Mouse (Mus musculus) c-Kit-positive CD71-negative TER-119-negative erythroid progenitor cells, embryonic 14.5 days (primary cell): ENCODE data around the gene Fbxo27.
"Not testable (repeated sequence)": the region's sequence is repeated elsewhere in the genome, so short reads cannot be mapped to it uniquely, and the experiment has no call there.

Experiments used
- DNase-seq: peaks from one replicate; pipeline ENCODE4 v3.0.0-alpha.2; 2013; ENCODE audit warnings: low read depth

Gene Fbxo27

GRCm38 (mm10) chr7:28692545-28693320 is at the start of gene Fbxo27:
Fbxo27 (plus strand) TSS chr7:28692849.
- DNase-seq: no peak

DNA sequence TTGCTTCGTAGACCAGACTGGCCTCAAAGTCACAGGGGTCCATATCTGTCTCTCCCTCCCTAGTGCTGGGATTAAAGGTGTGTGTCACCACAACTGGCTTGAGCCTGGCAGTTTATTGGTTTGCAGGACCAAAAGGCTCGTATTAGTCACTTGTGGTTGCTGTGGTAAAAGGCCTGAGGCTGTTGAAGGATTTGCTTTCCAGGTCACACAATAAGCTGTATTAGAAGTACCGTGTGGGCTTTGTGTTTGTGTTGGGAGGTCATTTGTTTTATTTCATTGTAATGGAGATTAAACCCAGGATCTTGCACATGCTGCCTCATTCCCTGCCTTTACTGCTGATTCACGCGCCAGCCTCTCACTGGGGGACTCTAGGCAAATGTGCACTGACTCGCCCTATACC is 47.3 kb upstream of the Fbxo27 start:
- no peak for DNase-seq

DNA sequence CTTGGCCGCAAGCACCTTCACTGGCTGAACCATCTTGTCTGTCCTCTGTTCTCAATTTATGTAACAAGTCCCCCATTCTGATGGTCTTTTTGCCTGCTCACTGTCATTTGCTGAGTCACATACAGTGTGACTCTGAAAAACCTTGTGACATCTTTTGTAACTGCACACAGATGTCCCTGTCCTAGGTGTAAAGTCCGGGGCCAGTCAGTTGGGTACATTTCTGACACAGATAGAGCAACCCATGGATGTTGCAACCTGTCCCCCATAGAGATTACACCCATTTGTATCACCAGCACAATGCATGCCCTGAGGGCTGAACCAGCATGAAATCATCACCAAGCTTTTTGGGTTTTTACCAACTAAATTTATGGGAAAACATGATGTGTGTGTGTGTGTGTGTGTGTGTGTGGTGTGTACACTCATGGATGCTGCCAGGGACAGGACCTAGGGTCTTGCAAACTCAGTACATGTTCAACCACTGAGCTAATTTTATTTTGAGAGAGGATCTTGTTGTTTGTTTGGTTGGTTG is 46.6 kb upstream of the Fbxo27 start:
- DNase-seq: no peak

GRCm38 (mm10) chr7:28647016-28647415 is 45.6 kb upstream of the Fbxo27 start:
- no peak for DNase-seq

DNA sequence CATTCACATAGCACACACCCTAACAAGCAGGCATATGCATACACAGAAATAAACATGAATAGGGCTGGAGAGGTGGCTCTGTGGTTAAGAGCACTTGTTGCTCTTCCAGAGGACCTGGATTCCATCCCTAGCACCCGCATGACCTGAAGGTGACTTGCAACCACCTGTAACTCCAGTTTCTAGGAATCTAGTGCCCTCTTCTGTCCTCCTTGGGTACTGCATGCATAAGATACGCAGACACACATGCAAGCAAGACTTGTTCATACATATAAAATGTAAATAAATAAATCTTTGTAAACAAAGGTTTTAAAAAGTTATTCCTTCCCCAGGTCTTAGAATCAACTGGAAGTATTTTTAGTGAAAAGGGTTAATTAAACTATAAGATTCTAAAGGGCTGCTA is 41.5 kb upstream of the Fbxo27 start:
- no peak for DNase-seq

DNA sequence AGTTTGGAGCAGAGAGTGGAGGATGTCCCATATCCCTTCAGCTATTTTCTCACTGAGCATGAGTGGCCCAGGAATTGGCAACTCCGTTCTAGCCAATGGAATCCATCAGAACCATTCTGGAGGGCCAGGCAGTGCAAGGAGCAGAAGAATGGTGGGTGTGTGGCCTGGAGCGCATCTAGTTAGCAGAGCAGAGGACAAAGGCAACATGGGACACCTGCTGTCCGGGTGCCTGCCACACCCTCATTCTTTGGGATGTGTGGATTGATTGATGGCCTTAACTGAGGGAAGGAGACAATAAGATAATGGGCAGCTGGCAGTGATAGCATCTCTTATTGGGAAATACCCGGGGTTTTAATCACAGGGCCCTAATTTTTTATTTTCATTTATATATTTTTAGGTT is 36.2 kb upstream of the Fbxo27 start:
- no peak for DNase-seq

DNA sequence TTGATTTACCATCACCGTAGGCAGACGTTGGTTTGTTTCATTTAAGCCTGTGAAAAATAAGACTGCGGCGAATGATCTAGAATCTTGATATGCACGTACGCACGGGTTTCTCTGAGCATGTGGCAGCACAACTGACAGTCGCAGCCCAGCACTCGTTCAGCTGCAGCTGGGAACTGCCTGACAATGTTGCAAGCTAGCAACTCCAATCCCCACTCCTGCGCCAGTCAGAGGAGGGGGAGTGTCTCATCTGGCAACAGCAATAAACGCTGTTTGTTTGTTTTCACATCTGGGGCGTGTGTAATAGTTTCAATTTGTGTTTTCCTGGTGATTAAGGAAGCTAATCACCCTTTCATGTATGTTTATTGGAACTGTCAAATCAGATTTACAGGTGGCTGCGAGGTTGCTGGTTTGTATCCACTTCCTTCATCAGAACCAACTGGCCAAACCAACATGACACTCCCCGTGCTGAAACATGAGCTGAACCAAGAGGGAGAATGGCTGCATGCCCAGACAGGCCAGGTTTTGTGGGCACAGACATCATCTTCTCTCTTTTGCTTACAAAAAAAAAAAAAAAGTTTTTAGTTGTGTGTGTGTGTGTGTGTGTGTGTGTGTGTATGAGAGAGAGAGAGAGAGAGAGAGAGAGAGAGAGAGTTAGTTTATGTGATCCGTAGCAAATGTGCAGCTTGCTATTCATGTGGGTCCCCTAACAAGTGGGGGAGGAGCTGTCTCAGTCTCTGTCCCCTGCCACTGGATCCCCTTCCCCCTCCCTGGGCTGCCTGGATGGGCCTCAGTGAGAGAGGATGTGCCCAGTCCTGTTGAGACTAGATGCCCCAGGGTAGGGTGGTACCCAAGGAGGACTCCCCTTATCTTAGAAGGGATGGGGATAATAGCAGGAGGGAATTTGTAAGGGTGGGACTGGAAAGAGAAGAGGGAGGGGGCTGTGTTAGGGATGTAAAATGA is 26.7 kb upstream of the Fbxo27 start:
- no peak for DNase-seq

DNA sequence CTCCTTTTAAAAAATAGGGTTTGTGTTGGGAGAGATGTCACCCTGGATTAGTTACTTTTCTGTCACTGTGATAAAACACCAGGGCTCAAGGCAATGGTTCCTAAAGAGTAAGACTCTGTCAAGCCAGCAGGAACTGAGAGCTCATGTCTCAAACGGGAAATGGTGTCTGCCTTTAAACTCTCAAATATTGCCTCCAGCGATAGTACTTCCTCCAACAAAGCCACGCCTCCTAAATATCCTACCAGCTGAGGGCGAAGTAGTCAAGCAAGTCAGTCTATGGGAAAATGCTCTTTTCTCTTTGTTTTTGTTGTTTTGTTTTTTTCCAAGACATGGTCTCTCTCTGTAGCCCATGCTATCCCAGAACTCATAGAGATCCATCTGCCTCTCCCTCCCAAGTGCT is 21.5 kb upstream of the Fbxo27 start:
- no peak for DNase-seq

DNA sequence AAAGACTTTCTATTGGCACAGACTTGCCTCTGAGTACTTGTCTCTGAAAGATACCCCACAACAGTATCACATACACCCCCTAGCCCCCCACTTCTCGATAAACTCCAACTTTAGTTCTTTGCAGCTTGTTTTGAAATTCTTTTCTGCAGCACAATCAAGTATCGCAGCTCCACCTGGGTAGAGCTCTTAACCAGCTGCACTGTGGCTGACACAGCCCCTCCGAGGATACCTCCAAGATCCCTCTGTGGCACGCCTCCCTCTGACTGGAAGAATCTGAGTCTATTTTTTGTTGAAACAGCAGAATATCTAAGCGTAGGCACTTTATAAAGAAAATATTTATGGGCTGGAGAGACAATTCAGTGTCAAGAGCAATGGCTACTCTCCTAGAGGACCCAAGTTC is 20.4 kb upstream of the Fbxo27 start:
- DNase-seq: no peak

DNA sequence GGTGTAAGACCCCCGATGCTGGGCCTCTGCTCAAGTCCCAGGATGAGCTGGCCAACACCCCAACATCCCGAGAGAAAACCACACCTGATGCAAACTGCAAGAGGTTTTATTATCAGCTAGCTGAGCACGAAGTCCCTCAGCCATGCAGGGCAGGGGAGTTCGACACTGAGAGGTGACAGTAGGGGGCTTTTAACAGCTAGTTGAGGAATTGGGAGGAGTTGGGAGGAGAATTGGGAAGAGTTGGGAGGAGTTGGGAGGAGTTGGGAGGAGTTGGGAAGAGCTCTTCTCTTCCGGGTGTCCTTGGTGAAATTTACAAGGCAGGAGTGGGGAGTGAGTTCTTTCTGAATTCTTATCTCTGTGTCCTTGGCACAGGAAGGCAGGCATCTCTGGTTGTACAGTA is 19.9 kb upstream of the Fbxo27 start:
- not testable (repeated sequence) for DNase-seq

- no peak for DNase-seq
These were observed 17.7 kb upstream of the Fbxo27 start for GRCm38 (mm10) chr7:28674994-28675393.

- DNase-seq: no peak
These were observed 16.9 kb upstream of the Fbxo27 start for GRCm38 (mm10) chr7:28675746-28676145.

DNA sequence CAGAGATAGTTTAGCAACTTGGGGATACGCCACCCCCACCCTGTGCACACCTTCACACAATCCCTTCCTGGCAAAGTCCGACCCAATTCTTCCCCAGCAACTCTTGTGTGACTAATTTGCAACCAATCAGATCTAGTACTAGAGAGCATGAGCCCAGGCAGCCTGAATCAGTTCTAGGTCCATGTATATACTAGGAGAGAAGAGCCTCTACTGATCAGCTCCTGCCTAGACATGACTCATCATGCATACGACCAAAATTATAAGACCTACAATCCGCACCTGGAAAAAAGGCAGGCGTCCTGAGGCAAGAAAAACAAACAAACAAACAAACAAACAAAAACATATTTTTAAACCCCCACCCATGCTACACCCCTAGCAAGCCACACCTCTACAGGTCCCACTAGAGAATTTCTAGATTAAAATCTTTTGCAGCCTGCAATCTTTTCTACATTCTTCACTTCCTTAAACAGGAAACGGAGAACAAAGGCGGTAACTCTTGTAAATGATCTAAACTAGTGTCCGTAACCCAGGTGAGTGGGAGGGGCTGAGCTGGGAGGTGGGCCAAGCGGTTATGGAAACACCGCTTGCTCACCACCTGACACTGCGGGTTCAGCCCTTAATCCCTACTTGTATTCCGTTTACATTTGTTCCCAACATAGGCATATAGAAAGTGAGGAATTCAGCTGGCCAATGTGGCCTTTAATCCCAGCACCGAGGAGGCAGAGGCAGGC is 15.7 kb upstream of the Fbxo27 start:
- DNase-seq: no peak

DNA sequence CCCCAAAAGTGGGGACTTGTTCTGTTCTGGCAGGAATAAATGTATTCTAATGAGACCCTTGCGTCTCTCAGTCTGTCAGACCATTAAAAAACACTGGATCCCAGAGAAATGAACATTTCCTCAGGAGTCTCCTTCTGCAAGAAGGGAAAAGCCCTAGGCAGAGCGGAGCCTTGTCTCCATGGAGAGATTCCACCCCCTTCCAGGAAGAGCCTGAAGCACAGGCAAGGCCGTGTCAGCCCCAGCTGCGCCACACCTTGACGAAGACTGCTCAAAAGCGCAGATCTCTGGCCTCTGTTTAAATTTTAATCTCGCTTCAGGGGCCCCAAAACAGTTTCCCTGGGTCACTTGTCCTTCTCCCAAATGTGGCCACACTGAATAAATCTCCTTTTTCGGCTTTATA is 15.0 kb upstream of the Fbxo27 start:
- DNase-seq: no peak

DNA sequence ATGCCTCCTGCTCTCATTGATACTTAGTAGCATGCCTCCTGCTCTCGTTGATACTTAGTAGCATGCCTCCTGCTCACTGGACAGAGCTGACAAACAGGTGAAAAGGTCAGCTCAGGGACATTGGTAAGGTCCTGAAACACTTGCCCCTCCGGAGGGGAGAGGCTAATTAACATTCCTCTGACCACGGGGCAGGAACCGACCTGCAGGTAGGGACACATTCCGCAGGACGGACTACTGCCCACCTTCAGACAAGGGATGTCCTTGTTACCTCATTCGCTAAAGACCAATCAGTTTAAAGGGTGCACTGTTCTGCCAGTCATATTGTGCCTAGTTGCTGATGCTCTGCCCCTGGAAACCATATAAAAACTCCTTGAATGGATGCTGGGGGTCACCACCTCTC is 1.6 kb upstream of the Fbxo27 start:
- DNase-seq: no peak

GRCm38 (mm10) chr7:28693321-28693966 is 795 bp downstream of the Fbxo27 start:
- DNase-seq: peak; percentile 59

DNA sequence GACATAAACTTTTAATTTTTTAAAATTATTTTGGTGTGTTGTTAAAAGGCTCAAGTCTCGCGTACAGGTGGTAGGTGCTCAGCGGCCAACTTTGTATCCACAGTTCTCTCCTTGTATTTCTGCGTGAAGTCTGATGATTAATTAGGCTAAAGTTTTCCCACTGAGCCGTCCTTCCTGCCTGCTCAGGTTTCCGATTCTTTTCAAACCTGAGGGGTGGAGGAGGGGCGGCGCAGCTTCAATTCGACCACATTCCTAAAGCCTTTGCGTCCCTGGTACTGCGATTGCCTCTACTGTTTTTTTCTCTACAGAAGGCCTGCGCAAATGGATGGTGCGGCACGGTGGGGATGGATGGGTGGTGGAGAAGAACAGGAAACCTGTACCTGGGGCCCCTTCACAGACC is 1.8 kb downstream of the Fbxo27 start:
- no peak for DNase-seq

DNA sequence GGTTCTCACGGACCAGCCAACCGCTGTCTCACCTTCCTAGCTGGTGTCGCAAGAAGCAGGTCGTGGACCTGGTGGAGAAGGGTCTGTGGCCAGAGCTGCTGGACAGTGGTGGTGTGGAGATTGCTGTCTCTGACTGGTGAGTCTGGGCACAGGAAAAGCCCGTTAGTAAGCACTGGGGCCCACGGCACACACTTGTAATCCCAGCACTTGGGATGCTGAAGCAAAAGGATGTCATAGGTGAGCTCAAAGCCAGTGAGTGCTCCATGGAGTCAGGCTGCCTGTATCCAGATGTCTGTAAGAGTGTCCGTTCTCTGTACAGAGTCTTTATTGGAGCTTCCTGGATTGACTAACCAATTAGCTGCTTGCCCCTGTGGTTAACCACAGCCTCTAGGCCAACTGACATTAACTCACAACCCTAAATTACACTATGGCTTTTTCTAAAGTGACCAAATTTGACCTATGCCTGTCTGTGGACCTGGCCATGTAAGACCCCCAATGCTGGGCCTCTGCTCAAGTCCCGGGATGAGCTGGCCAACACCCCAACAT is 2.4 kb downstream of the Fbxo27 start:
- DNase-seq: no peak

GRCm38 (mm10) chr7:28697277-28697676 is 4.6 kb downstream of the Fbxo27 start:
- DNase-seq: no peak

GRCm38 (mm10) chr7:28700269-28700668 is 7.6 kb downstream of the Fbxo27 start:
- no peak for DNase-seq

DNA sequence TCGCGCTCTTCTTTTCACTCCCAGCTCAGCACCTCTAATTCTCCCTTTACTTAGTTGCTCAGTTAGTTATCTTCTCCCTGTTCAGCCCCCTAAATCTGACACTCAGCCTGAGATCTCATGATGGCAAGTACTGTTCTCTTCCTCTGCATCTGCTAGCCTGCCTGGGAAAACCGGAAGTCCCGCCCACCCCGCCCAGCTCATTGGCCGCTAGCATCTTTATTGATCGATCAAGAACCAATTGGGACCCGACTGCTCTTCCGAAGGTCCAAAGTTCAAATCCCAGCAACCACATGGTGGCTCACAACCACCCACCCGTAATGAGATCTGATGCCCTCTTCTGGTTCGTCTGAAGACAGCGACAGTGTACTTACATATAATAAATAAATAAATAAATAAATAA is 8.7 kb downstream of the Fbxo27 start:
- DNase-seq: not testable (repeated sequence)
